Mouse (Mus musculus) intestine, postnatal 0 days (tissue): ENCODE results near the gene Ntn1. TPM values are rescaled to one million over a fixed set of nuclear protein-coding genes. Genes with fewer than 3 reads are reported as not detected.

Source experiments
- ATAC-seq: fragments of 200-750 bp; cut with Nextera tagmentation; 2 replicates; pipeline ENCODE4 v1.8.0; 2017; ENCODE audit warnings: mild to moderate bottlenecking, moderate TSS enrichment, moderate library complexity
- H3K27ac ChIP-seq: fragments of 300-500 bp; sonication (generic); 2 replicates; pipeline ENCODE4 v1.5.1; 2014; ENCODE audit warnings: mild to moderate bottlenecking, low read depth, low read length, moderate library complexity
- H3K27me3 ChIP-seq: fragments of 300-500 bp; sonication (generic); replicated peaks from 2 replicates; pipeline ENCODE4 v1.6.1; 2014; ENCODE audit warnings: low read length, mixed read lengths; ENCODE audit not compliant: control insufficient read depth, insufficient read depth
- H3K36me3 ChIP-seq: fragments of 300-500 bp; sonication (generic); 2 replicates; pipeline ENCODE4 v1.6.1; 2014; ENCODE audit warnings: mild to moderate bottlenecking, moderate library complexity; ENCODE audit not compliant: control insufficient read depth, insufficient read depth
- H3K4me1 ChIP-seq: fragments of 300-500 bp; sonication (generic); replicated peaks from 2 replicates; pipeline ENCODE4 v1.6.1; 2014; ENCODE audit warnings: antibody characterized with exemption, low read length, mixed read lengths; ENCODE audit not compliant: control insufficient read depth, insufficient read depth
- H3K4me2 ChIP-seq: fragments of 300-500 bp; sonication (generic); replicated peaks from 2 replicates; pipeline ENCODE4 v1.6.1; 2014; ENCODE audit warnings: low read depth, mild to moderate bottlenecking, moderate library complexity
- H3K4me3 ChIP-seq: fragments of 300-500 bp; sonication (generic); 2 replicates; pipeline ENCODE4 v1.5.1; 2014; ENCODE audit warnings: low read depth, low read length
- H3K9ac ChIP-seq: fragments of 300-500 bp; sonication (generic); 2 replicates; pipeline ENCODE4 v1.6.1; 2014; ENCODE audit warnings: mild to moderate bottlenecking, low read depth, low read length
- H3K9me3 ChIP-seq: fragments of 300-500 bp; sonication (generic); 2 replicates; pipeline ENCODE4 v1.6.1; 2016; ENCODE audit warnings: mixed run types; ENCODE audit not compliant: control insufficient read depth
- CTCF ChIP-seq: sonication (generic); IDR thresholded peaks from 2 replicates; pipeline ENCODE4 v1.5.1; 2016; ENCODE audit warnings: low read depth, mild to moderate bottlenecking, control low read depth, antibody characterized with exemption, moderate library complexity
- WGBS: fragments of 180-500 bp; shearing (Covaris S2); extraction: QIAGEN DNeasy Blood & Tissue Kit; methylation state at CpG from one replicate; pipeline ENCODE4 v1.1.7; 2014; 5-methylcytosine and 5-hydroxymethylcytosine counted together
- polyA plus RNA-seq: library from polyadenylated mRNA; unstranded; fragments of >200 nt; fragmentation: Nextera tagmentation; extraction: Ambion mirVana; gene quantifications from 2 replicates; pipeline ENCODE4 v1.2.1, GENCODE M21; 2015

The Ntn1 gene
- polyA plus RNA-seq, 1 experiment from 2014 or later: 8.8 TPM

DNA sequence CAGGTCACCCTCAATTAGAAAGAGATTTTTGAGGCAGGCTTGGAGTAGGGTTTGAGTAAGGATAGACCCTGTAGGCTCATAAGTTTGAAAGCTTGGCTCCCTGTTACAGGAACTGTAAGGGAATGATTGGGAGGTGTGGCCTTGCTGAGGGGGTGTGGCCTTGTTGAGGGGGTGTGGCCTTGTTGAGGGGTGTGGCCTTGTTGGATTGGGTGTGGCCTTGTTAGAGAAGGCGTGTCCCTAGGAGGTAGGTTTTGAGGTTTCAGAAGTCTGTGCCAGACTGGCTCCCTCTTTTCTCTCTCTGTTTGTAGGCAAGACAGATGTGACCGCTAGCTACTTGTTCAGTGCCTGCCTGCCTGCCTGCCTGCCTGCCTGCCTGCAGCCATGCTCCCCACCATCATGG is 75.8 kb downstream of the Ntn1 start:
- no peak overlapping the region for H3K4me2 ChIP-seq
- H3K4me3 ChIP-seq: no peak overlapping the region
- no peaks in the 10 kb centered on the region for H3K4me1 ChIP-seq
- no peak for TF ChIP-seq CTCF
- no peaks in the 10 kb centered on the region for H3K27me3 ChIP-seq
- H3K9ac ChIP-seq: no peak overlapping the region
- ATAC-seq: no peak
- no peaks in the 10 kb centered on the region for H3K36me3 ChIP-seq
- H3K27ac ChIP-seq: no peak overlapping the region
- 92% methylated on average over 2 of the region's 2 CpGs for WGBS
- H3K9me3 ChIP-seq: no peaks in the 10 kb centered on the region

- H3K9me3 ChIP-seq: no peaks in the 10 kb centered on the region
- H3K4me3 ChIP-seq: no peak overlapping the region
- WGBS: 73% methylated on average over 7 of the region's 7 CpGs
- H3K27ac ChIP-seq: no peak overlapping the region
- H3K4me2 ChIP-seq: no peak overlapping the region
- no peaks in the 10 kb centered on the region for H3K27me3 ChIP-seq
- no peaks in the 10 kb centered on the region for H3K4me1 ChIP-seq
- no peaks in the 10 kb centered on the region for H3K36me3 ChIP-seq
- no peak overlapping the region for H3K9ac ChIP-seq
- TF ChIP-seq CTCF: no peak
- no peak for ATAC-seq
Measured at GRCm38 (mm10) chr11:68321417-68321816, 79.2 kb downstream of the Ntn1 start.

GRCm38 (mm10) chr11:68315551-68316130 is 85.0 kb downstream of the Ntn1 start:
- no peaks in the 10 kb centered on the region for H3K9me3 ChIP-seq
- H3K27me3 ChIP-seq: no peaks in the 10 kb centered on the region
- H3K4me1 ChIP-seq: no peaks in the 10 kb centered on the region
- no peak overlapping the region for H3K4me2 ChIP-seq
- H3K4me3 ChIP-seq: no peak overlapping the region
- ATAC-seq: no peak
- no peak overlapping the region for H3K27ac ChIP-seq
- no peak overlapping the region for H3K9ac ChIP-seq
- 68% methylated on average over 11 of the region's 11 CpGs for WGBS
- no peak for TF ChIP-seq CTCF
- H3K36me3 ChIP-seq: no peaks in the 10 kb centered on the region

GRCm38 (mm10) chr11:68313861-68314260 is 86.8 kb downstream of the Ntn1 start:
- Histone ChIP-seq H3K4me2 (no peak overlapping the region), H3K36me3 (no peaks in the 10 kb centered on the region), H3K9ac (no peak overlapping the region), H3K4me3 (no peak overlapping the region), H3K27ac (no peak overlapping the region), H3K4me1 (no peaks in the 10 kb centered on the region), H3K27me3 (no peaks in the 10 kb centered on the region), H3K9me3 (no peaks in the 10 kb centered on the region)
- TF ChIP-seq CTCF: no peak
- 70% methylated on average over 4 of the region's 4 CpGs for WGBS
- no peak for ATAC-seq

- no peaks in the 10 kb centered on the region for H3K36me3 ChIP-seq
- no peak overlapping the region for H3K4me3 ChIP-seq
- no peak for ATAC-seq
- no peaks in the 10 kb centered on the region for H3K4me1 ChIP-seq
- WGBS: 29% methylated on average over 7 of the region's 7 CpGs
- no peak for TF ChIP-seq CTCF
- H3K9ac ChIP-seq: no peak overlapping the region
- H3K27me3 ChIP-seq: no peaks in the 10 kb centered on the region
- no peak overlapping the region for H3K27ac ChIP-seq
- H3K4me2 ChIP-seq: no peak overlapping the region
- no peaks in the 10 kb centered on the region for H3K9me3 ChIP-seq
Measured at GRCm38 (mm10) chr11:68313065-68313464, 87.6 kb downstream of the Ntn1 start.

- Histone ChIP-seq H3K9ac (no peak overlapping the region), H3K27ac (no peak overlapping the region), H3K9me3 (no peaks in the 10 kb centered on the region), H3K36me3 (no peaks in the 10 kb centered on the region), H3K27me3 (no peaks in the 10 kb centered on the region), H3K4me1 (no peaks in the 10 kb centered on the region), H3K4me2 (no peak overlapping the region), H3K4me3 (no peak overlapping the region)
- no peak for ATAC-seq
- 59% methylated on average over 10 of the region's 10 CpGs for WGBS
- TF ChIP-seq CTCF: no peak
Measured at GRCm38 (mm10) chr11:68308911-68309580, 91.6 kb downstream of the Ntn1 start.
